Mouse (Mus musculus) stomach, embryonic 14.5 days (tissue): ENCODE measurements around the gene C130074G19Rik. TPM values are rescaled to one million over a fixed set of nuclear protein-coding genes. Genes with fewer than 3 reads are reported as not detected.
A peak's percentile ranks its signal among the peaks of the same experiment; 100 is the strongest.

Experiments used
- ATAC-seq: fragments of 200-750 bp; cut with Nextera tagmentation; 2 replicates; pipeline ENCODE4 v1.8.0; 2017; ENCODE audit warnings: low read depth, moderate TSS enrichment; ENCODE audit not compliant: insufficient number of reproducible peaks, insufficient read depth, low FRiP score
- H3K27ac ChIP-seq: fragments of 300-500 bp; sonication (generic); 2 replicates; pipeline ENCODE4 v1.5.1; 2014; ENCODE audit warnings: mild to moderate bottlenecking, low read length, moderate library complexity, mixed read lengths
- H3K27me3 ChIP-seq: fragments of 300-500 bp; sonication (generic); 2 replicates; pipeline ENCODE4 v1.6.1; 2014; ENCODE audit warnings: low read length, control low read depth, mixed read lengths; ENCODE audit not compliant: control insufficient read depth, insufficient read depth
- H3K36me3 ChIP-seq: fragments of 300-500 bp; sonication (generic); 2 replicates; pipeline ENCODE4 v1.6.1; 2014; ENCODE audit warnings: mild to moderate bottlenecking, control low read depth, low read length, moderate library complexity, mixed read lengths; ENCODE audit not compliant: control insufficient read depth, insufficient read depth
- H3K4me1 ChIP-seq: fragments of 300-500 bp; sonication (generic); 2 replicates; pipeline ENCODE4 v1.6.1; 2014; ENCODE audit warnings: low read length, control low read depth, mixed read lengths; ENCODE audit not compliant: control insufficient read depth, insufficient read depth
- H3K4me2 ChIP-seq: fragments of 300-500 bp; sonication (generic); replicated peaks from 2 replicates; pipeline ENCODE4 v1.6.1; 2014; ENCODE audit warnings: low read depth, low read length, control low read depth
- H3K4me3 ChIP-seq: fragments of 300-500 bp; sonication (generic); 2 replicates; pipeline ENCODE4 v1.5.1; 2014; ENCODE audit warnings: low read depth, low read length, control low read depth
- H3K9ac ChIP-seq: fragments of 300-500 bp; sonication (generic); replicated peaks from 2 replicates; pipeline ENCODE4 v1.6.1; 2014; ENCODE audit warnings: low read depth, mild to moderate bottlenecking, control low read depth, low read length, moderate library complexity, mixed read lengths
- H3K9me3 ChIP-seq: fragments of 300-500 bp; sonication (generic); 2 replicates; pipeline ENCODE4 v1.6.1; 2016; ENCODE audit warnings: low read depth, low read length, control low read depth; ENCODE audit not compliant: control insufficient read depth
- WGBS: fragments of 180-500 bp; shearing (Covaris S2); extraction: QIAGEN DNeasy Blood & Tissue Kit; methylation state at CpG from one replicate; pipeline ENCODE4 v1.1.7; 2014; 5-methylcytosine and 5-hydroxymethylcytosine counted together
- polyA plus RNA-seq: library from polyadenylated mRNA; unstranded; fragments of >200 nt; fragmentation: Nextera tagmentation; extraction: Ambion mirVana; gene quantifications from 2 replicates; pipeline ENCODE4 v1.2.1, GENCODE M21; 2014

The C130074G19Rik gene
- polyA plus RNA-seq, 1 experiment from 2014 or later, result 1.9 TPM

DNA sequence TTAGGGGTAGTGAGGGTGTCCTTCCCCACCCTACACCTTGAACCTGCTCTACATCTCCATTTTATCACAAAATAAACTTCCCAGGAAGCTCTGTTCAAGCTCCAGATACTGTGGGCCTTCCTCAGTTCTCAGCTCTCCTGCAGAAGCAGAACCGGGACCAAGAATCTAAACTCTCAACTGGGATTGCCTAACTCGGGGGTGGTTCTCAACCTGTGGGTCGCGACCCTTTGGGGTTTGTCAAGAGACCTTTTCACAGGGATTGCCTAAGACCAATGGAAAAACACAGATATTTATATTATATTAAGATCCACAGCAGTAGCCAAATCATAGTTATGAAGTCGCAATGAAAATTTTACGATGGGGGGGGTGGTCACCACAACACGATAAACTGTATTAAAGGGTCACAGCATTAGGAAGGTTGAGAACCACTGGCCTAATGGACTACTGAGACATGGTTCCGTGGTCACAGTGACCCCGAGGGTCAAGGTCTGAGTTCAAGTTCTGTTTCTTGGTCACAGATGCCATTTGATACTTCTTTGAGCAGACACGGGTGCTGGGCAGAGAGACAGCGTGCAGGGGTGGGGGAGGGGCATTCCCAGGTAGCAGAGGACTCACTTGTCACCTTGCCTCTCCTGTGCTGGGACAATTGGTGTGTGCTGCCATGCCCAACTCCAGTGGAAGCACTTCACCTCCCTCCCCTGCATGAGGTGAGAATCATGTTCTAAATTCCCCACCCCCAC is 12.2 kb downstream of the C130074G19Rik start:
- Histone ChIP-seq H3K36me3 (no peaks in the 10 kb centered on the region), H3K4me2 (no peak overlapping the region), H3K4me3 (no peak overlapping the region), H3K9ac (no peak overlapping the region), H3K27ac (no peak overlapping the region), H3K4me1 (peaks cover 12% of the 10 kb centered on the region), H3K27me3 (no peaks in the 10 kb centered on the region), H3K9me3 (no peaks in the 10 kb centered on the region)
- 80% methylated on average over 11 of the region's 11 CpGs for WGBS
- ATAC-seq, result no peak

DNA sequence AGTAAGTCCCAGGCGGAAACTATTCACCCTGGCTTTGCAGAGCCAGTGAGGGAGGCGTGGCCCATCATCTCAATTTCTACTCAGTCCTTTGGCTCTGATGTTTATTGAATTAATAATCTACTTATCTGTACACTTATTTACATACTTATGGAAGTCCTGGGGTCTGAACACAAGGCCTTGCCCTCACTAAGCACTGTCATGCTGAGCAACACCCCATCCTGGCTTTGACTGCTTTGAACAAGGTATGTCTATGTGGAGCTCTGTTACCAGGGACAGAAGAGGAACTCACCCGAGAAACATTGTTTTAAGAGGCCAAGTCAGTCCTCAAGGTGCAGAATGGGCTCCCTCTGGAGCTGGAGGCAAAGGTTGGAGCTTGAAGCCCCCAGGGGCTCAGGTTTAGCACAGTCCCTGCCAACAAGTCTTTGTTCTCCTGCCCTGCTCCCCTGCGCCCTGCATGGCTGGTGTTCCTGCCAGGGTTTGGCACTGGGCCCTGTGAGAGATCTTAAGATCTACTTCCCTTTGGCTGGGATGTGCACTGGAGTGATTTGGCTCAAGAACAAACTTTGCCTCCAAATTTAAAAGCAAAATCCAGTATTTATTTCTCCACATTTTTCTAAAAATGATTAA is 13.0 kb downstream of the C130074G19Rik start:
- no peak overlapping the region for H3K4me3 ChIP-seq
- no peaks in the 10 kb centered on the region for H3K27me3 ChIP-seq
- H3K4me1 ChIP-seq, result peaks cover 12% of the 10 kb centered on the region
- no peak overlapping the region for H3K9ac ChIP-seq
- WGBS, result 70% methylated on average over 4 of the region's 4 CpGs
- ATAC-seq, result no peak
- H3K27ac ChIP-seq, result no peak overlapping the region
- no peak overlapping the region for H3K4me2 ChIP-seq
- no peaks in the 10 kb centered on the region for H3K9me3 ChIP-seq
- H3K36me3 ChIP-seq, result no peaks in the 10 kb centered on the region

DNA sequence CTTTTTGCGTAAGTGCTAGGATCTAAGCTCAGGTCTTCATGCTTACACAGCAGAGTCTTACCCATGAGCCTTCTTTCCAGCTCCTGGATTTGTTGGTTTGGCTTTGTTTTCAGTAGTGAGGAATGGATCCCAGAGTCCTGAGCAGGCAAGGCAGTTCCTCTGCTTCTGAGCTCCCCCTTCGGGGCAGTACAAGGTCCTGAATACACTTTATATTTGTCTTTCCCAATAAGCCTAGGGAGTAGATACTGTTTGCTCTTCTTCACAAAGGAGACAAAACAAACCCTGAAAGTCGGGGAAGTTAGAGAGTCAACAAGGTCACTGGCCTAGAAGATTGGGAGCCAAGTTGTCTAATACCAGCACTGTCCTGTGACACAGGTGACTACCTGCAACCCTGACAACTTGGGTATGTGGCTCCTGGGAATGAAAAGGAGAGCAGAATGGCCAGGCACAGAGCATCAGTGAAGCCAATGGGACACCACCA is 15.3 kb downstream of the C130074G19Rik start:
- H3K27me3 ChIP-seq, result no peaks in the 10 kb centered on the region
- H3K27ac ChIP-seq, result no peak overlapping the region
- no peak for ATAC-seq
- 73% methylated on average over 3 of the region's 3 CpGs for WGBS
- no peaks in the 10 kb centered on the region for H3K36me3 ChIP-seq
- no peak overlapping the region for H3K9ac ChIP-seq
- no peak overlapping the region for H3K4me2 ChIP-seq
- no peaks in the 10 kb centered on the region for H3K9me3 ChIP-seq
- H3K4me3 ChIP-seq, result no peak overlapping the region
- H3K4me1 ChIP-seq, result peaks cover 12% of the 10 kb centered on the region

DNA sequence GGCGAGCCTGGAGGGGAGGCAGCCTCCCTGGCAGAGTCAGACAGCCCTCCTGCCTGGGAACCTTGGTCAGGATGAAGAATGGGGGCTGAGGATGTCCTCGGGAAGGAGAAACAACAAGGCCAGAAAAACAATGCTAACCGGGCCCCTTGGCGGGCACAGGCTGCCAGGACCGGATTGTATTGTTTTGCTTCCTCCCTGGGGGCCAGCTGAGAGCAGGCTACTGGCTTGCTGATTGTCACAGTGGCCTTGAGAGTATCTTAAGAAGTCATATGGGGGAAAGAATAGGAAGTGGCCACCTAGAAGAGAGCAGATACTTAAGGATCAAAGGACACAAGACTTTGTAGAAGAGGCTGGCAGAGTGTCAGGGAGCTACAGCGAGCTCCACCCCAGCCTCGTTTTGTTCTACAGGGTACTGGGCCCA is 18.6 kb downstream of the C130074G19Rik start:
- Histone ChIP-seq H3K27ac (no peak overlapping the region), H3K4me3 (no peak overlapping the region), H3K9me3 (no peaks in the 10 kb centered on the region), H3K4me1 (no peaks in the 10 kb centered on the region), H3K27me3 (no peaks in the 10 kb centered on the region), H3K9ac (no peak overlapping the region), H3K36me3 (no peaks in the 10 kb centered on the region), H3K4me2 (no peak overlapping the region)
- 45% methylated on average over 7 of the region's 7 CpGs for WGBS
- ATAC-seq, result no peak

DNA sequence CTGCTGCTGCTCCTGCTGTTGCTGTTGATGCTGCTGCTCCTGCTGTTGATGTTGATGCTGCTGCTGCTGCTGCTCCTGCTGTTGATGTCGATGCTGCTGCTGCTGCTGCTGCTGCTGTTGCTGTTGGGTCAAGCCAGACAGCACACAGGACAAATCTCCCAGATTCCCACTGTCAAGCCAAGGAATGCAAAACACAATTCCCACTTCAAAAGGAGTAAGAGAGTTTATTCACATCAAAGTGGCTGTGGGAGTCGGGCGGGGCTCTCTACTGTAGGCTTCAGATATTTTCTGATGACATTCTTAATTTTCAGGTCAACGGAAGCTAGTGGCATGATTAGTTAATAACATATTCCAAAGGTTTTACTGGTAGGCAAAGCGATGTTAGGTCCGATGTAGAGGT is 20.4 kb downstream of the C130074G19Rik start:
- H3K4me2 ChIP-seq, result no peak overlapping the region
- WGBS, result 80% methylated on average over 6 of the region's 6 CpGs

DNA sequence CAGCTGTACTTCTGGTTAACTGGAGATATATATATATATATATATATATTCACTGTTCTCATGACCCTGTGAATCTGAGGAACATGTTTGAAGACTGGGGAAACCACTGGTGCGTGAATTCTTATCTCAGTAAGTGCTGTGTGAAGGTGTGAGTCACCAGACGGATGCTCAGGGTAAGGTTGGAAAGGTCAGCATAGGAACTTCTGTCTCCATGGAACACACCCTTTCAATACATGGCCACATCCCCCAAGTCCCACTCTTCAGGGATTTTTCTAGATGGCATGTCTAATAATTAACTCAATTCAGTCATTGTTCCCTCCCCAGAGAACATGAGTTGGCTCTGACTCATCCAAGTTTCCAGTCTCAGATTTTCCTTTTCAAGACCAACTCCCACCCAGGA is 21.5 kb downstream of the C130074G19Rik start:
- no peak overlapping the region for H3K27ac ChIP-seq
- no peaks in the 10 kb centered on the region for H3K9me3 ChIP-seq
- no peak overlapping the region for H3K9ac ChIP-seq
- no peak overlapping the region for H3K4me2 ChIP-seq
- WGBS, result 71% methylated on average over 2 of the region's 2 CpGs
- no peaks in the 10 kb centered on the region for H3K4me1 ChIP-seq
- H3K27me3 ChIP-seq, result no peaks in the 10 kb centered on the region
- H3K36me3 ChIP-seq, result no peaks in the 10 kb centered on the region
- no peak overlapping the region for H3K4me3 ChIP-seq
- ATAC-seq, result peak; percentile 39; the same call in 1 of the 2 replicates

More for the DNA sequence above, 20.4 kb downstream of the C130074G19Rik start:
- H3K4me3 ChIP-seq, result no peak overlapping the region
- no peak for ATAC-seq
- H3K27ac ChIP-seq, result no peak overlapping the region
- H3K9ac ChIP-seq, result no peak overlapping the region
- no peaks in the 10 kb centered on the region for H3K27me3 ChIP-seq
- H3K9me3 ChIP-seq, result no peaks in the 10 kb centered on the region
- H3K4me1 ChIP-seq, result no peaks in the 10 kb centered on the region
- no peaks in the 10 kb centered on the region for H3K36me3 ChIP-seq

DNA sequence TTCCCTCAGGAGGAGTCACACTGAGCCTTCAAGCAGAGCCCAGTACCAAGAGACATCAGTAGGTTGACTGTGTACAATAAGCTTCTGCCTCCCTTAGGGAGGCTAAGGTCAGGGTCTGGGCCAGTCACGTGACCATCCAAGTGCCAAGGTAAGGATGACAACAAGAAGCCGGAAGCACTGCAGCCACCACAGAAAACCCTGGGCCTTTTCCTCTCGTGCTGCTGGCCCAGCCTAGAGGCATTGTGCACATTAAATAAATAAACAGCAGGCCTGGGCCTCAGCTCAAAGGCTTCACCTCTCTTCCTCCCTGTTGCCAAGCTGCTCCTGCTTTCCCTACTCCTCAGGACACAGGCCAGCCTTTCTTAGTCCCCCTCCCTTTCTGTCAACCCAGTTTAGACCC is 22.7 kb downstream of the C130074G19Rik start:
- Histone ChIP-seq H3K4me3 (no peak overlapping the region), H3K27ac (no peak overlapping the region), H3K27me3 (no peaks in the 10 kb centered on the region), H3K9ac (no peak overlapping the region), H3K36me3 (no peaks in the 10 kb centered on the region), H3K4me2 (no peak overlapping the region), H3K9me3 (no peaks in the 10 kb centered on the region), H3K4me1 (no peaks in the 10 kb centered on the region)
- 42% methylated on average over 3 of the region's 3 CpGs for WGBS
- ATAC-seq, result no peak

DNA sequence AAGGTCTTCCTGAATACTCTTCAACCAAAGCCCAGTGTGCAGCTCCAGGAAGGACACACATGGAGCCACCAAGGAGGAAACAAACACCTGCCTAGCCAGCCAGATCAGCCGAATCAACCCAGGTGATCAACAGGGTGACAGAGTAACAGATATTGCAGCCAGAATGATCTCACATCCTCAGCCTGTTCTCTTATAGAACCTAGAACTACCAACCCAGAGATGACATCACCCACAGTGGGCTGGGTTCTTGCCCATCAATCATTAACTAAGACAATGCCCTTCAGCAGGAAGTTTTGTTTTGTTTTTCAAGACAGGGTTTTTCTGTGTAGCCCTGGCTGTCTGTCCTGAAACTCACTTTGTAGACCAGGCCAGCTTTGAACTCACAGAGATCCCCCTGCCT is 24.8 kb downstream of the C130074G19Rik start:
- no peaks in the 10 kb centered on the region for H3K27me3 ChIP-seq
- no peak overlapping the region for H3K27ac ChIP-seq
- no peaks in the 10 kb centered on the region for H3K4me1 ChIP-seq
- no peak overlapping the region for H3K4me2 ChIP-seq
- no peaks in the 10 kb centered on the region for H3K36me3 ChIP-seq
- no peak overlapping the region for H3K4me3 ChIP-seq
- no peak overlapping the region for H3K9ac ChIP-seq
- ATAC-seq, result no peak
- 86% methylated on average over 1 of the region's 1 CpGs for WGBS
- no peaks in the 10 kb centered on the region for H3K9me3 ChIP-seq
